Mouse (Mus musculus) embryonic facial prominence, embryonic 15.5 days (tissue): Measurements from ENCODE around the gene Stat1. TPM values are rescaled to one million over a fixed set of nuclear protein-coding genes. Genes with fewer than 3 reads are reported as not detected.

Source experiments
- ATAC-seq: fragments of 200-750 bp; cut with Nextera tagmentation; 2 replicates; pipeline ENCODE4 v1.8.0; 2017; ENCODE audit warnings: low read depth, moderate TSS enrichment; ENCODE audit not compliant: insufficient number of reproducible peaks, low FRiP score, low TSS enrichment
- H3K27ac ChIP-seq: fragments of 300-500 bp; sonication (generic); replicated peaks from 2 replicates; pipeline ENCODE4 v1.5.1; 2015; ENCODE audit warnings: mild to moderate bottlenecking, inconsistent platforms
- H3K27me3 ChIP-seq: fragments of 300-500 bp; sonication (generic); 2 replicates; pipeline ENCODE4 v1.6.1; 2015; ENCODE audit warnings: inconsistent platforms
- H3K36me3 ChIP-seq: fragments of 300-500 bp; sonication (generic); 2 replicates; pipeline ENCODE4 v1.6.1; 2015; ENCODE audit warnings: mild to moderate bottlenecking, inconsistent platforms
- H3K4me1 ChIP-seq: fragments of 300-500 bp; sonication (generic); 2 replicates; pipeline ENCODE4 v1.6.1; 2015; ENCODE audit warnings: inconsistent platforms
- H3K4me2 ChIP-seq: fragments of 300-500 bp; sonication (generic); replicated peaks from 2 replicates; pipeline ENCODE4 v1.6.1; 2015; ENCODE audit warnings: mild to moderate bottlenecking, inconsistent platforms
- H3K4me3 ChIP-seq: fragments of 300-500 bp; sonication (generic); replicated peaks from 2 replicates; pipeline ENCODE4 v1.5.1; 2015; ENCODE audit warnings: mild to moderate bottlenecking, inconsistent platforms
- H3K9ac ChIP-seq: fragments of 300-500 bp; sonication (generic); 2 replicates; pipeline ENCODE4 v1.6.1; 2015; ENCODE audit warnings: inconsistent platforms
- H3K9me3 ChIP-seq: fragments of 300-500 bp; sonication (generic); replicated peaks from 2 replicates; pipeline ENCODE4 v1.6.1; 2016; ENCODE audit warnings: inconsistent platforms
- WGBS: fragments of 180-500 bp; shearing (Covaris S2); methylation state at CpG from one replicate; pipeline ENCODE4 v1.1.7; 2015; 5-methylcytosine and 5-hydroxymethylcytosine counted together
- polyA plus RNA-seq: library from polyadenylated mRNA; unstranded; fragments of >200 nt; fragmentation: Nextera tagmentation; extraction: Ambion mirVana; gene quantifications from 2 replicates; pipeline ENCODE4 v1.2.1, GENCODE M21; 2015

Stat1 gene
- polyA plus RNA-seq, 1 experiment from 2014 or later, result 26.0 TPM

- Histone ChIP-seq H3K4me1 (peaks cover 36% of the 10 kb centered on the region), H3K9me3 (no peaks in the 10 kb centered on the region), H3K4me2 (no peak overlapping the region), H3K36me3 (peaks cover 10% of the 10 kb centered on the region; the same call in 1 of the 2 replicates), H3K4me3 (no peak overlapping the region), H3K9ac (no peak overlapping the region), H3K27me3 (no peaks in the 10 kb centered on the region), H3K27ac (no peak overlapping the region)
- no peak for ATAC-seq
- WGBS, result 55% methylated on average over 7 of the region's 7 CpGs
These were observed 29.5 kb downstream of the Stat1 start for GRCm38 (mm10) chr1:52148696-52149095.

- Histone ChIP-seq H3K9ac (no peak overlapping the region), H3K4me1 (peaks cover 34% of the 10 kb centered on the region), H3K4me3 (no peak overlapping the region), H3K27ac (no peak overlapping the region), H3K27me3 (no peaks in the 10 kb centered on the region), H3K36me3 (peaks cover 8% of the 10 kb centered on the region; the same call in 1 of the 2 replicates), H3K9me3 (no peaks in the 10 kb centered on the region), H3K4me2 (no peak overlapping the region)
- WGBS, result 9% methylated on average over 9 of the region's 9 CpGs
- ATAC-seq, result peak; percentile 80
These were observed 30.7 kb downstream of the Stat1 start for GRCm38 (mm10) chr1:52149934-52150346.

- Histone ChIP-seq H3K4me3 (no peak overlapping the region), H3K9me3 (no peaks in the 10 kb centered on the region), H3K27ac (no peak overlapping the region), H3K9ac (no peak overlapping the region), H3K27me3 (no peaks in the 10 kb centered on the region), H3K4me2 (no peak overlapping the region), H3K4me1 (peaks cover 34% of the 10 kb centered on the region), H3K36me3 (0 out of 2 replicates have a peak, but pooled peaks cover 3% of the 10 kb centered on the region)
- no peak for ATAC-seq
- 58% methylated on average over 11 of the region's 11 CpGs for WGBS
These were observed 31.4 kb downstream of the Stat1 start for GRCm38 (mm10) chr1:52150676-52151075.

- no peak overlapping the region for H3K4me3 ChIP-seq
- 0 out of 2 replicates have a peak, but pooled peaks cover 3% of the 10 kb centered on the region for H3K36me3 ChIP-seq
- peaks cover 34% of the 10 kb centered on the region for H3K4me1 ChIP-seq
- H3K9ac ChIP-seq, result no peak overlapping the region
- ATAC-seq, result no peak
- H3K27me3 ChIP-seq, result no peaks in the 10 kb centered on the region
- 95% methylated on average over 5 of the region's 5 CpGs for WGBS
- no peak overlapping the region for H3K4me2 ChIP-seq
- H3K9me3 ChIP-seq, result no peaks in the 10 kb centered on the region
- H3K27ac ChIP-seq, result no peak overlapping the region
These were observed 31.9 kb downstream of the Stat1 start for GRCm38 (mm10) chr1:52151166-52151565.

GRCm38 (mm10) chr1:52152369-52152768 is 33.1 kb downstream of the Stat1 start:
- WGBS, result 61% methylated on average over 13 of the region's 13 CpGs
- no peaks in the 10 kb centered on the region for H3K27me3 ChIP-seq
- no peak overlapping the region for H3K9ac ChIP-seq
- no peak for ATAC-seq
- no peak overlapping the region for H3K27ac ChIP-seq
- H3K9me3 ChIP-seq, result no peaks in the 10 kb centered on the region
- H3K4me2 ChIP-seq, result no peak overlapping the region
- peaks cover 8% of the 10 kb centered on the region; the same call in 1 of the 2 replicates for H3K36me3 ChIP-seq
- H3K4me3 ChIP-seq, result no peak overlapping the region
- H3K4me1 ChIP-seq, result peaks cover 34% of the 10 kb centered on the region

- Histone ChIP-seq H3K27ac (no peak overlapping the region), H3K9me3 (no peaks in the 10 kb centered on the region), H3K9ac (no peak overlapping the region), H3K36me3 (peaks cover 13% of the 10 kb centered on the region; the same call in 1 of the 2 replicates), H3K4me2 (no peak overlapping the region), H3K4me3 (no peak overlapping the region), H3K4me1 (peaks cover 30% of the 10 kb centered on the region), H3K27me3 (no peaks in the 10 kb centered on the region)
- 35% methylated on average over 3 of the region's 3 CpGs for WGBS
- no peak for ATAC-seq
These were observed 33.7 kb downstream of the Stat1 start for GRCm38 (mm10) chr1:52152936-52153335.

- no peak overlapping the region for H3K4me3 ChIP-seq
- H3K4me1 ChIP-seq, result peaks cover 13% of the 10 kb centered on the region
- ATAC-seq, result no peak
- H3K27ac ChIP-seq, result no peak overlapping the region
- no peak overlapping the region for H3K4me2 ChIP-seq
- peaks cover 23% of the 10 kb centered on the region; the same call in 1 of the 2 replicates for H3K36me3 ChIP-seq
- no peaks in the 10 kb centered on the region for H3K9me3 ChIP-seq
- whole genome bisulfite sequencing, result 87% methylated on average over 8 of the region's 8 CpGs
- H3K9ac ChIP-seq, result no peak overlapping the region
- H3K27me3 ChIP-seq, result no peaks in the 10 kb centered on the region
These were observed 35.6 kb downstream of the Stat1 start for GRCm38 (mm10) chr1:52154890-52155289.

GRCm38 (mm10) chr1:52156351-52156750 is 37.1 kb downstream of the Stat1 start:
- no peaks in the 10 kb centered on the region for H3K27me3 ChIP-seq
- H3K4me1 ChIP-seq, result no peaks in the 10 kb centered on the region
- WGBS, result 83% methylated on average over 10 of the region's 10 CpGs
- H3K27ac ChIP-seq, result no peak overlapping the region
- no peaks in the 10 kb centered on the region for H3K9me3 ChIP-seq
- H3K4me3 ChIP-seq, result no peak overlapping the region
- no peak for ATAC-seq
- no peak overlapping the region for H3K9ac ChIP-seq
- H3K4me2 ChIP-seq, result no peak overlapping the region
- peaks cover 23% of the 10 kb centered on the region; the same call in 1 of the 2 replicates for H3K36me3 ChIP-seq

- Histone ChIP-seq H3K9me3 (no peaks in the 10 kb centered on the region), H3K9ac (no peak overlapping the region), H3K36me3 (peaks cover 23% of the 10 kb centered on the region; the same call in 1 of the 2 replicates), H3K27ac (no peak overlapping the region), H3K4me2 (no peak overlapping the region), H3K4me1 (no peaks in the 10 kb centered on the region), H3K4me3 (no peak overlapping the region), H3K27me3 (no peaks in the 10 kb centered on the region)
- WGBS, result 94% methylated on average over 2 of the region's 2 CpGs
- no peak for ATAC-seq
These were observed 38.8 kb downstream of the Stat1 start for GRCm38 (mm10) chr1:52158040-52158439.

GRCm38 (mm10) chr1:52158490-52159381 is 39.5 kb downstream of the Stat1 start:
- no peak for ATAC-seq
- WGBS, result 73% methylated on average over 17 of the region's 17 CpGs
- H3K36me3 ChIP-seq, result peaks cover 22% of the 10 kb centered on the region; the same call in 1 of the 2 replicates
- H3K9me3 ChIP-seq, result no peaks in the 10 kb centered on the region
- no peak overlapping the region for H3K4me3 ChIP-seq
- H3K4me2 ChIP-seq, result no peak overlapping the region
- H3K9ac ChIP-seq, result no peak overlapping the region
- no peak overlapping the region for H3K27ac ChIP-seq
- H3K4me1 ChIP-seq, result no peaks in the 10 kb centered on the region
- H3K27me3 ChIP-seq, result no peaks in the 10 kb centered on the region

GRCm38 (mm10) chr1:52161151-52161550 is 41.9 kb downstream of the Stat1 start:
- no peak overlapping the region for H3K4me2 ChIP-seq
- no peaks in the 10 kb centered on the region for H3K9me3 ChIP-seq
- H3K9ac ChIP-seq, result no peak overlapping the region
- no peaks in the 10 kb centered on the region for H3K27me3 ChIP-seq
- no peak overlapping the region for H3K27ac ChIP-seq
- H3K36me3 ChIP-seq, result peaks cover 20% of the 10 kb centered on the region; the same call in 1 of the 2 replicates
- no peak for ATAC-seq
- 78% methylated on average over 8 of the region's 8 CpGs for WGBS
- no peaks in the 10 kb centered on the region for H3K4me1 ChIP-seq
- H3K4me3 ChIP-seq, result no peak overlapping the region
